Mouse (Mus musculus) spleen, postnatal 10 days (tissue): Measurements from ENCODE around the gene Cxcl9.

Experiments
- DNase-seq, 2 experiments: peaks; one replicate each; pipeline ENCODE4 v3.0.0; 2021 to 2022; ENCODE audit warnings: low spot score in 2 of 2

Gene Cxcl9

DNA sequence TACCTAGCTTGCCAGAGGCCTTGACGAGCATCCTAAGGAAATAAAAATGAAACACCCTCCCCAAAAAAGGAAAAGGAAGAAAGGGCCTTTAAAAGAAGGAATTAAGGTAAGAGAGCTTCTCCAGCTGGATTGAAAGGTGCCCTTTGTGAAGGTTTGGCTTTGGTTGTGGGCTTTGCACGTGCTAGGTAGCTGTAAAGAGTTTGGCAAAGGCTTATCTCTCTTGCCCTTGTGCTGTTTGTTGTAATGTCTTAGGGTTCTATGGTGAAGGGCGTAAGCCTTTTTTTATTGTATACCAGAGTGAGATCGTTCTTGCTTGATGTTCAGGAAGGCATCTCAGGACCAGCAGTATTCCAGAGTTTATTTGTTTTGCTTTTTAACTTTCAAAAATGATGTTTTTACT, 12.7 kb upstream of the Cxcl9 start:
- DNase-seq, result no peak

DNA sequence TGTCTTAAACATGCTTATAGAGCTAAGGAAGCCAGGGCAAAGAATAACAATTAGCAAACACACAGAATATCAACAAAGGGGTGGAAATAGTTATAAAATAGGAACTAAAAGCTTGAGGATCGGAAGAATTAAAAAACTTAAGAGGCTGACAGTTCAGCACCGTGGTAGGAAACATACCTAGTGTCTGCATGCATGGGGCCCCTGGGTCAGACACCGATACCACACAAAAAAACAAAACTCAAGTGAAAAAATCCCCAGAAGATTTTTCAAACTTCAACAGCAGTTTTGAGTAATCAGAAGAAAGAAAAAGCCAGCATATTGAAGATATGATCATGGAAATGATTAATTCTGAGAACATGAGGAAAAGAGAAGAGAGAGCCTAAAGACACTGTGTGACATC, 8.9 kb upstream of the Cxcl9 start:
- no peak for DNase-seq

DNA sequence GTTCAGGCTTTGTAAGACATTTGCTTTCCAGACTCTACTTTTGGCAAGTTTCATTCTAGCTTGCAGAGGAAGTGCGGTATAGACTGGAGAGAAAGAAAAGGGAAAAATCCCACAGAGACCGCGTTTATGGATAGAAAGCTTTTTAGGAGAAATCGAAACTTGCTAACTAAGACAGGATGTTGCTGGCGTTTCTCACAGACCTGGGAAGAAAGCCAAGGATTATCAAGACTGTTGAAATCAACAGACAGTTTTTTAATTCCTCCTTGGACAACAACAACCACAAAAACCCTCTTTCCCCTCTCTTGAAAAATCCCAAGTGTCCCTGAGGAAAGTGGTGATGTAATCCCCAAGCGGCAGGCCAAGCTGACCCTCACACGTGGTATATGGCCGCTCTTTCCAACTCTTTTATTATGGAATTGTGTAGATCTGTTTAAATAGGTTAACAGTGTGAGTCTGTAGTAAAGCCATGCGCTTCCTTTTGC, 4.5 kb upstream of the Cxcl9 start:
- no peak for DNase-seq

GRCm38 (mm10) chr5:92331635-92332338, 3.9 kb upstream of the Cxcl9 start, which contains the start of gene Art3:
Gene Art3, plus strand, starts transcription at chr5:92331827.
- no peak for DNase-seq

- DNase-seq, result no peak
These were observed 3.2 kb upstream of the Cxcl9 start for GRCm38 (mm10) chr5:92331122-92331521.

DNA sequence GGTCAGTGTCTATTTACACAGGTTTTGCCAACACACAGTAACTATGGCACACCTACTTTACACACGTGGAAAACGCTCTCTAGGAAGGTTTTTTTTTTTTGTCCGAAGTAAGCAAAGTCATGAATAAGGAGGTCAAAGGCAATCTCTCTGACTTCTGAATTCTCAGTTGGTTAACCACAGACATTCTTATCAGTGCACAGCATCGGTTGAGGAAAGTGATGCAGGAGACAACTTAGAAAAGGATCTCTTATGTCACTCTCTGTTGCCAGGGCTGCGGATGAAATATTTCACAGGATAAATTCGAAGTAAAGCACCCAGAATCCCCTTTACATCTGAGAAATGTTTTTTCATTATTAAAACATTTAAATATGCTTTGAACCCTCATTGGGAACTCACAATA, 512 bp downstream of the Cxcl9 start:
- DNase-seq, result no peak

DNA sequence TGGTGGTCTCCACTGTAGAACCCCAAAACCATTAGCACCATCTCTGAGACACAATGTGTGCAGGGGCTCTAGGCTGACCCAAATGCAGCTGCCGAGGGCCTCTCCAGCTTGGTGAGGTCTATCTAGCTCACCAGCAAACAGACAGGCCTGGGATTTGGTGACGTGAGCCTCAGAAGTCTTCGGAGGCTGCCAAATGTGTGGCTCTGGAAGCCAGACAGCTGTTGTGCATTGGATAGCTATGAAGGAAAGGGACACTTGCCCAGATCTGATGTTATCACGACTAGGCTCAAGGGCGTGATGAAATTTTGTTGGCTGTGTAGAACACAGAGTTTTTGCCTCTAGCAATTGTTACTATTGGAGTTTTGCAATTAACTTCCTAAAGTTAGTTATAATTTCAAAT, 4.6 kb downstream of the Cxcl9 start:
- no peak for DNase-seq

- no peak for DNase-seq
These were observed 5.3 kb downstream of the Cxcl9 start for GRCm38 (mm10) chr5:92322612-92323011.

GRCm38 (mm10) chr5:92321631-92322400, 6.1 kb downstream of the Cxcl9 start:
- DNase-seq, result no peak

- peak in 1 of 2 experiments; percentile 27 for DNase-seq
These were observed 9.3 kb downstream of the Cxcl9 start for GRCm38 (mm10) chr5:92318596-92318995.

GRCm38 (mm10) chr5:92318119-92318518, 9.8 kb downstream of the Cxcl9 start:
- peak in 1 of 2 experiments; percentile 26 for DNase-seq

- no peak for DNase-seq
These were observed 14.1 kb downstream of the Cxcl9 start for GRCm38 (mm10) chr5:92313776-92314175.

GRCm38 (mm10) chr5:92312046-92312715, 15.7 kb downstream of the Cxcl9 start:
- peak; percentile 67 to 92 for DNase-seq

DNA sequence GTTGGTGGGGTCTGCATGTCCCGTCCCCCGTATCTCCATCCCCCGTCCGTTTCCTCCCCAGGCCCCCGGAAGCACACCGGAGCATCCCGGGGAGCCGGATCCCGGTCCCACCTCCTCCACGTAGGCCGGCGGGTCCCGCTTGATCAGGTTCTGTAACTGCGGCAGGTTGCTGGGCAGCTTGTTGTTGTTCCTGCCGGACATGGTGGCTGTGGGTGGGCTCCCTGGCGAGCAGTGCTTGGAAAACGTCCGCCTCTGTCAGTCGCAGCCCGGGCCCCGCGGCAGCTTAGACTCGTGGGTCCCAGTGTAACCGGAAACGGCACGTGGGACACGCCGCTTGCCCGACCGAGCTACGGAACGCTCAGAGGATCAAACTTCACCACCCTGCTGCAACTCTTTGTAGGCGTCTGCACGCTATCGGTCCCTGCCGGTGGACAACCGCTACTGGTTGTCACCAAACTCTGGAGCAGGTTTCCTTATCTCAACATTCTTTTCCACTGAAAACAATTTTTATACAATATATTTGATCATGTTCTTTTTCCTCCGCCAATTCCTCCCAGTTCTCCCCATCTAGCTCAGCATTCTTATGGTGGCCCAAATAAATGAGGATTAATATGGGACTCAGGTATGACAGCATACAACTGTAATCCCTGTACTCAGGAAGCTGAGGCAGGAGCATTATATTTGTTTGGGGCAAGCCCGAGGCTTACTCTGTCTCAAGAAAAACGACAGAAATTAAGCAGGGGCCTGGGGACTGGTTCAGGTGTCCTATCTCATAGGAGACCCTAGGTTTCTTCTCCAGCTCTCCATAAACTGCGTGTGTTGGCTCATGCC, 18.0 kb downstream of the Cxcl9 start, which contains the start of gene Sdad1:
Sdad1 (minus strand) TSS at position 799 of the 831 bp plus-strand sequence.
- DNase-seq, result peak; percentile 72 to 92

- DNase-seq, result no peak
These were observed 23.6 kb downstream of the Cxcl9 start for GRCm38 (mm10) chr5:92304291-92304690.

DNA sequence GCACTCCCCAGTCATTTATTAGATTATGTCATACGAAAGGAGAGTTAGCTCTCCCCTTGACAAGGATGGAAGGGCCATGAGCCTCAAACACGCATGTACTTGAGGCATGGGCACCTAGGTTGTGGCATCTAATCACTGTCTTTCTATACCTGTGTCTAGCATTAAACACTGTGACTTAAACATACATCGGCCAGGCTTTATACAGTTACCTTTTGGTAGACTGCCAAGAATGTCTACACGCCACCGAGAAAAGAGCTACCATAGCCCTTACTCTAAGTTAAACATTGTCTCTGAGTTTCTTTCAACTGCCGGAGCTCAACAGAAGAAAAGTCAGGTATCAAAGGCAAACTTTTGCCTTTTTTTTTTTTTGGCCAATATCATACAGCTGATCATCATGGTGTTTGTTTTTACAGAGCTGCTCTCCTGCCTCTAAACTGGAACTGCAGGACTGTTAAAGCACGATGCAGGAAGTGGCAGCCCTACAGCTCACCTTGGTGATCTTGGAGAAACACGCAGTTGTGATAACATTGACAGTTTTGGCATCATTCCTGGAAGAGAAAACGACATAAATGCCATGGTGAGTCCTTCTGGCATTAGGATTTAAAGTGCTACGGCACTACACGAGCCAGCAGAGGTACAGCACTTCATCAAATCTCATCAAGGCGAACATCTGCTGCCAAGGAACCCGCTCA, 25.6 kb downstream of the Cxcl9 start:
- DNase-seq, result no peak

GRCm38 (mm10) chr5:92294525-92294924, 33.4 kb downstream of the Cxcl9 start:
- no peak for DNase-seq

- DNase-seq, result no peak
These were observed 36.0 kb downstream of the Cxcl9 start for GRCm38 (mm10) chr5:92291652-92292414.

- DNase-seq, result no peak
These were observed 40.0 kb downstream of the Cxcl9 start for GRCm38 (mm10) chr5:92287840-92288239.

- DNase-seq, result no peak
These were observed 44.8 kb downstream of the Cxcl9 start for GRCm38 (mm10) chr5:92283107-92283506.
